32 mouse cellular contexts compared by ENCODE assay signal in the genomic region with DNA sequence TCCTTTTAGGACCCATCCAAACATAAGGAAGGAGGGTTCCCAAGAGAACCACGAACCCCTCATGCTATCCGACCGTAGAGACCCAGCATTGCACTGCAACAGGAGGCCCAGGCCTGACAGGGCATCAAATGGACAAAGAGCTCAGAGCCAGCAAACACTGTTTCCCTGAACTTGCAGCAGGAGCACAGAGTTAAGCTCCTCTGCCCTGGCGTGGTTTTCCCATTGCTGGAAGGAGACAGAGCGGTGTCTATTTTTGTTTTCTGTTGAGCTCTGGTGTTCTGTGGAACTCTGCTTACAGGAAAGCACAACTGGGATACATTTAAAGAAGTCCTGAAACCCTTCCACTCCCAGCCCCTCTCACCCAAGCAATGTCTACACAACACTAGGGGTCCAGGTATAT. TPM values are rescaled to one million over a fixed set of nuclear protein-coding genes. Genes with fewer than 3 reads are reported as not detected.
DNase-seq lines count a peak whose midpoint lies in the region; ATAC-seq lines count a peak whose summit lies in the region.
"Had no signal": no experiment of that assay in that cellular context is flagged by ENCODE, and none has a peak within 500 bp of the region (broad histone marks: within the 10 kb centered on the region; RNA-seq: fewer than 3 reads in every experiment).

No protein-coding gene starts in this region.

- H3K27ac ChIP-seq in heart, embryonic 14.5 days (replicated peaks in 1 of 2; ENCODE audit: control insufficient read depth in 1 of 2, insufficient read depth in 1 of 2, low read depth in 2 of 2, low read length in 2 of 2): peak overlapping the region; percentile 78 to 86
- H3K27ac ChIP-seq: embryonic facial prominence, embryonic 13.5 days; forebrain, embryonic 13.5 days; hindbrain, postnatal 0 days; layer of hippocampus, adult 2 months; limb, embryonic 12.5 days; neural tube, embryonic 12.5 days had no signal

- no peaks in the 10 kb centered on the region for H3K27me3 ChIP-seq in heart, embryonic 14.5 days (ENCODE audit: control insufficient read depth, insufficient read depth, low read length)
- H3K27me3 ChIP-seq: CH12.LX; embryonic facial prominence, embryonic 13.5 days; forebrain, embryonic 13.5 days; limb, embryonic 12.5 days; neural tube, embryonic 12.5 days; Patski had no signal

- peaks cover 12 to 19% of the 10 kb centered on the region in 2 experiments for H3K4me1 ChIP-seq in heart, embryonic 14.5 days (ENCODE audit: control insufficient read depth in 2 of 2, insufficient read depth in 2 of 2, low read length in 2 of 2)
- H3K4me1 ChIP-seq: megakaryocyte, embryonic 14.5 days had no signal

- H3K4me3 ChIP-seq in heart, embryonic 14.5 days (ENCODE audit: control insufficient read depth in 1 of 2, insufficient read depth in 1 of 2, low read depth in 1 of 2, low read length in 2 of 2): no peak overlapping the region
- H3K4me3 ChIP-seq: embryonic facial prominence, embryonic 13.5 days; erythroblast, embryonic 14.5 days; forebrain, embryonic 13.5 days; layer of hippocampus, adult 2 months; limb, embryonic 12.5 days; megakaryocyte, embryonic 14.5 days; neural tube, embryonic 12.5 days had no signal

- WGBS in heart, embryonic 14.5 days: 48% methylated on average over 5 of the region's 5 CpGs

- no peak overlapping the region for H3K9ac ChIP-seq in heart, embryonic 14.5 days (ENCODE audit: low read length)
- H3K9ac ChIP-seq: embryonic facial prominence, embryonic 13.5 days; forebrain, embryonic 13.5 days; limb, embryonic 12.5 days; neural tube, embryonic 12.5 days had no signal

- intact Hi-C loops in heart, postnatal 25 days (cut with DNase I): no loop called here

- peak; percentile 79 for DNase-seq in heart, adult 11 months
- no peak for DNase-seq in heart, postnatal 25 days (ENCODE audit: low spot score)
- peak; percentile 33 for DNase-seq in heart, adult 8-10 months (ENCODE audit: low spot score)
- DNase-seq in skeletal muscle tissue, adult 2 months (ENCODE audit: low read depth, low spot score): peak; percentile 51
- DNase-seq in thymus, postnatal 36 days: no peak
- DNase-seq: adrenal gland, adult 8-10 months; B cell, adult 2 months; cerebellum, adult 18-20 months; cerebellum, postnatal 14 days; kidney, adult 9 months; kidney, postnatal 14 days; lung, adult 2 months; midbrain, embryonic 14.5 days; right cerebral cortex, postnatal 14 days; spleen, adult 18-20 months; thymus, postnatal 14 days had no signal

- no peak overlapping the region for H3K4me2 ChIP-seq in heart, embryonic 14.5 days (ENCODE audit: low read length)
- H3K4me2 ChIP-seq: embryonic facial prominence, embryonic 13.5 days; forebrain, embryonic 13.5 days; limb, embryonic 12.5 days; liver, embryonic 11.5 days; neural tube, embryonic 12.5 days had no signal

- ATAC-seq in heart, embryonic 14.5 days (ENCODE audit: insufficient number of reproducible peaks, insufficient read depth, low FRiP score, low read depth): no peak
- no peak for ATAC-seq in megakaryocyte, adult 5-6 weeks (ENCODE audit: poor library complexity, severe bottlenecking)
- ATAC-seq: forebrain, embryonic 13.5 days; hindbrain, postnatal 0 days; intestine, embryonic 16.5 days; Patski had no signal

- 0 out of 2 replicates have a peak, but pooled peaks cover 3% of the 10 kb centered on the region for H3K9me3 ChIP-seq in heart, embryonic 14.5 days (ENCODE audit: control insufficient read depth, low read length)
- H3K9me3 ChIP-seq: forebrain, embryonic 13.5 days; G1E had no signal

- peaks cover 5% of the 10 kb centered on the region; the same call in 1 of the 2 replicates for H3K36me3 ChIP-seq in heart, embryonic 14.5 days (ENCODE audit: control insufficient read depth, insufficient read depth, low read length)
- H3K36me3 ChIP-seq: G1E; neural tube, embryonic 12.5 days had no signal

RNA-seq across cellular contexts. Expression of gene Sobp, which starts 15.0 kb away (rescaled TPM):
- 10 to 100 TPM; 14.3 to 15.5 TPM for total RNA-seq in heart, postnatal 25 days (2021)
- total RNA-seq in heart, adult 8-10 months (2022): 10 to 100 TPM; 13.3 to 17.7 (median 15.5) TPM
- polyA plus RNA-seq in heart, embryonic 14.5 days (2014; fragmentation: Nextera tagmentation; extraction: Ambion mirVana): 2.4 and 3.0 TPM in 2 replicates
- not detected in 2 replicates for total RNA-seq in megakaryocyte, adult 5-6 weeks (2015)
- not detected in 2 replicates for total RNA-seq in megakaryocyte, adult 5-6 weeks (2017)
- total RNA-seq: granulocyte monocyte progenitor cell, adult 5-6 weeks had no signal
- polyA plus RNA-seq: erythroblast, embryonic 14.5 days; G1E had no signal

RNA-seq across cellular contexts. Expression of gene 9030612E09Rik, which starts 15.2 kb away (rescaled TPM):
- 1 to 10 TPM; 2.7 to 3.6 TPM for total RNA-seq in heart, postnatal 25 days (2021)
- 1 to 10 TPM; 2.7 to 3.3 (median 2.9) TPM for total RNA-seq in heart, adult 8-10 months (2022)
- polyA plus RNA-seq in heart, embryonic 14.5 days (2014; fragmentation: Nextera tagmentation; extraction: Ambion mirVana): 0.49 and 0.55 TPM in 2 replicates
- total RNA-seq in megakaryocyte, adult 5-6 weeks (2015): not detected in 2 replicates
- not detected in 2 replicates for total RNA-seq in megakaryocyte, adult 5-6 weeks (2017)
- total RNA-seq: G1E; granulocyte monocyte progenitor cell, adult 5-6 weeks had no signal
- polyA plus RNA-seq: erythroblast, embryonic 14.5 days; G1E; liver, embryonic 11.5 days had no signal

Comparison
In these comparisons a context has a peak if more than half of its experiments do, and no peak if none do; other contexts are left out.
1. DNase-seq: peak in heart, adult 11 months (single experiment), heart, adult 8-10 months (single experiment) and skeletal muscle tissue, adult 2 months (single experiment); none in heart, postnatal 25 days (single experiment) and thymus, postnatal 36 days (0 of 2).
2. RNA of gene Sobp, which starts 15.0 kb away (total RNA-seq): 13.3 to 17.7 TPM in heart, adult 8-10 months and 14.3 to 15.5 TPM in heart, postnatal 25 days; not detected in megakaryocyte, adult 5-6 weeks; every median in the first group is over 10 times any median in the second.